Mouse (Mus musculus) T-helper 2 cell (primary cell): ENCODE data around the gene Atxn2l.

Experiments used
- in situ Hi-C: fragments of 300-600 bp; cut with MboI, MseI; formaldehyde crosslinking; loops from one replicate; pipeline ENCODE4 v1.15.1; 2025; ENCODE audit warnings: high pct_unique_total_duplicates

Gene Atxn2l

DNA sequence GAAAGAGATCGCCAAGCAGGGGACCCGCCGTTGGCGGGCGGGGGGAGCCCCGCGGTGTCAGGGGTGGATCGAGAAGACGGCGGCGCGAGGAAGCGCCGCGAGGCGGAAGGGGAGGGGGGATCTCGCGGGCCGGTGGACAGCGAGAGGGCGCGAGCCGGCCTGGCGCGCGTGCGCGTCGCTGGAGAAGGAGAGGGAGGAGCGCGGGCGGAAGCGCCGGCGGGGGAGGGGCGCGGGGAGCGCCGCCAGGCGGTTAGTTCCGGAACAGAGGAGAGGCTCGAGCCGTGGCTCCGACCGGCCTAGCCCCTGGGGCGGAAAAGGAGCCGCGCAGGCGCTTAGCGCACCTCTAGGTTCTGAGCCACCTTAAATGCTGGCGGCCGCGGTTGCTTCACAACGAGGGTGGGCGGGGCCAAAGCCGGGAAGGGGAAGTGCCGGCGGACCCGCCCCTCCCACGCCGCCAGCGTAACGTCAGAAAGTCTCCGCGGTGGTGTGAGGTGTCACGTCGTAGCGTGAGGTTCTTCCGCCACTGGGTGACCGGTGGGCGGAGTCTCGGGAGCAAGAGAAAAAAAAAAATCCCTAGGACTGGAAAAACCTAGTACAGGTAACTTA lies at the start of gene Atxn2l:
Atxn2l (minus strand) TSS at position 165 of the 606 bp plus-strand sequence.
- in situ Hi-C loops: no loop called here

GRCm38 (mm10) chr7:126545631-126546030 lies 42.4 kb upstream of the Atxn2l start:
- in situ Hi-C loops: no loop called here

GRCm38 (mm10) chr7:126541661-126542060 lies 38.4 kb upstream of the Atxn2l start:
- in situ Hi-C loops: no loop called here

GRCm38 (mm10) chr7:126537820-126538585 lies 34.8 kb upstream of the Atxn2l start:
- in situ Hi-C loops: no loop called here

- in situ Hi-C loops: no loop called here
Measured at GRCm38 (mm10) chr7:126536466-126536865, 33.2 kb upstream of the Atxn2l start.

GRCm38 (mm10) chr7:126535766-126536165 lies 32.5 kb upstream of the Atxn2l start:
- in situ Hi-C loops: no loop called here

- in situ Hi-C loops: no loop called here
Measured at GRCm38 (mm10) chr7:126533434-126533833, 30.2 kb upstream of the Atxn2l start.

DNA sequence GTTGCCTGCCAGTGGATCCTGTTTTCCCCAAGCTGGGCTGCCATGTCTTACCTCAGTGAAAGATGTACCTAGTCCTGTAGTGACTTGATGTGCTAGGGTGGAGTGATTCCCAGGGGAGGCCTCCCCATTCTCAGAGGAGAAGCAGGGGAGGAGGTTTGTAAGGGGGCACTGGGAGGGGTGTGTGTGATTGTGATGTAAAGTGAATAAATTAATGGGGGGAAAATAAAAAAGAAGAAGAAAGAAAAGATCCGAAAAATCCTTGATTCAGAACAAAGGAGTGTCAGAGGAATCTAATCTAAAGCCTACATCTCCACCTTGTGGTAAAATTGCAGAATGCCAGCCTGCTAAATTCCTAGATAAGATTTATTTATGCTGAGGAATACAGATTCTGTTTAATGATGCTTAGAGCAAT lies 24.9 kb upstream of the Atxn2l start:
- in situ Hi-C loops: loop anchor here (5.0 to 10.0 kb wide), 3 partner anchors 51 to 203 kb away; partner anchors contain the start of gene Sh2b1

DNA sequence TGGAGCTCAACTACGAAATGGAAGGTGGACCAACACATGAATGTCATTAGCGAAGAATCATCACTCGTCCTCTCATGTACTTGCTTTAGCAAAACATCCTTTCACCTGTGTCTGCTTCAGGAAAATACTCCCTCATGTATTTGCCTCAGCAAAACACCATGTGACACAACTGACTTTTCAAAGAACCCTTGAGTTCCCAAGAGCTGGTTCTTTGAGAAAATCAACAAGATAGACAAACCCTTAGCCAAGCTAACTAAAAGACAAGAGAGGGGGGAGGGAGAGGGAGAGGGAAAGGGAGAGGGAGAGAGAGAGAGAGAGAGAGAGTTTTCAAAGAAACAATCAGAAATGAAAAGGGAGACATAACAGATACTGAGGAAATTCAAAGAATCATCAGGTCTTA lies 20.1 kb upstream of the Atxn2l start:
- in situ Hi-C loops: loop anchor here (10.0 kb wide), 1 partner anchor 199 kb away; no protein-coding TSS in a partner anchor

- in situ Hi-C loops: no loop called here
Measured at GRCm38 (mm10) chr7:126519513-126519912, 16.3 kb upstream of the Atxn2l start.

DNA sequence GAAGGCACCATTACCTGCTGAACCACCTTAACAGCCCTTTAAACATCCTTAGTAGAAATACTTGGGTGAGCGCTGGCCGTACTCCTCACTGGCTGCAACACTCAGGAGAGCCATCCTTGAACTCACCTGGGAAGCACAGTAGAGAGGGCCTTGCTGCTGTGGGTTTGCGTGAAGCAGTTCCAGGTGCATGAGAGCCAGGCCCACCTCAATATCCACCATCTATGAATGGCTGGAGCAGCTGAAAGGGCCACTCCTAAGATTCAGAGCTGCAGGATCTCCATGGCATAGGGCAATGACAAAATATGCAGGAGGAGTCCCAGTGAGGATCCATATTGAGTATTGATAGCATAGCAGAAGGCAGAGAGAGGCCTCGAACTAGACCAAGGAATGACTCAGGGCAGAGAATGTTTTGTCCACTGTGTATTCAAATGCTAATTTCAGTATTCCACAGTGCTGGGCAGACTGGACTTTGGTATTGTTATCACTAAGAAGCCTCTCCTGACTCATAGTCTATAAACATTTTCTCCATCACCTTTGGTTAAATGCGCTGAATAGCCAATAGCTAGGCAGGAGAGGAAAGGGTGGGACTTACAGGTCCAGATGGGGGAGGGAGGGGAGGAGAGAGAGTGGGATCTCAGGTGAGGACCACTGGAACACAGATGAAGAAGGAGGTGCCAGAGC lies 15.2 kb upstream of the Atxn2l start:
- in situ Hi-C loops: no loop called here

DNA sequence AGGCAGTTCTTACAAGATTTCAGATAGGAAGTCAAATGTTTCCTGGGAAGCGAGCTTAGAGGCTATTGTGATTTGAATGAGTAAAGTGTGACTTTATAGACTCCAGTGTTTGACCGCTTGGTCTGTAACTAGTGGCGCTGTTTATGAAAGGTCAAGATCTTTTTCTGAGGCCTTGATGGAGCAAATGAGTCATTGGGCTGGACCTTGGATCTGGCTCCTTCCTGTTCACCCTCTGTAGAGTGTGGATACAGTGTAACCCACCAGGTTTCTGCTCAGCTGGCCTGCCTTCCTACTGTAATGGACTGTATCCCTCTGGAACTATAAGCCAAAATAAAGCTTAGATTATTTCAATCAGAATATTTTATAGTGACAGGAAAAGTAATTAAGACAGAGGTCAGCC lies 8.1 kb upstream of the Atxn2l start:
- in situ Hi-C loops: no loop called here

- in situ Hi-C loops: no loop called here
Measured at GRCm38 (mm10) chr7:126507126-126507778, 4.0 kb upstream of the Atxn2l start.

- in situ Hi-C loops: no loop called here
Measured at GRCm38 (mm10) chr7:126504913-126505312, 1.7 kb upstream of the Atxn2l start.

GRCm38 (mm10) chr7:126502751-126503150 lies 486 bp downstream of the Atxn2l start:
- in situ Hi-C loops: no loop called here

GRCm38 (mm10) chr7:126502023-126502741 lies 1.1 kb downstream of the Atxn2l start:
- in situ Hi-C loops: no loop called here

DNA sequence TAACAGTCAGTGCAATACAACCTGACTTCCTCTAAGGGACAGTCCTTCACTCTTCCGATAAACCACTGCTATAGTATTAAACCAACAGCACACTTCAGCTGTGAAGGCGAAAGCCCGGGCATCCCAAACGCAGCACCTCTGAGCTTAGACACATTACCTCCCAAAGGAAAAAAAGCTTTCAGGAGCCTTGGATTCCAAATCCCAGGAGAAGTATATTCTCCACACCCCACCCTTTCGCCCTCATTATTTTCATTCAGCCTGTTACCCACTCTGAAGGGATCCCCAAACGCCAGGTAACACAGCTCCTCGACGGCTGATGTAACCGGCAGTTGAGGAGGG lies 1.6 kb downstream of the Atxn2l start:
- in situ Hi-C loops: no loop called here

GRCm38 (mm10) chr7:126499416-126499815 lies 3.8 kb downstream of the Atxn2l start:
- in situ Hi-C loops: no loop called here

DNA sequence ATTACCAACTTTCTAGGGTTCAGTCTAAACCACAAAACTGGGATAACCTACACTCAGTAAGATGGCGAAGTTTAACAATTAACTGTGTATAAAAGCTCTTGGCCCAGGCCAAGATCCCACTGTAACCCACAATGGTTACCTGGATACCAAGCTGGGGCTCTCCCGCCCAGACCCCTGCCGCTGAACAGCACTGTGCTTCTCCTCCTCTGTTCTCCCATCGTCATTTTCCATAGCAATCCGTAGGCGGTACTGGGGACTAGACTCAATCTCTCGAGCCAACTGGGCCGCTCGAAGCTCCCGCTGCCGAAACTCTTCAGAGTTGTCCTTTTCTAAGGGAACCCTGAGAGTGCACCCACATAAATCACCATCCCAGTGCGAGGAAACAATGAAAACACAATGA lies 5.3 kb downstream of the Atxn2l start:
- in situ Hi-C loops: no loop called here

- in situ Hi-C loops: no loop called here
Measured at GRCm38 (mm10) chr7:126496475-126496874, 6.8 kb downstream of the Atxn2l start.

DNA sequence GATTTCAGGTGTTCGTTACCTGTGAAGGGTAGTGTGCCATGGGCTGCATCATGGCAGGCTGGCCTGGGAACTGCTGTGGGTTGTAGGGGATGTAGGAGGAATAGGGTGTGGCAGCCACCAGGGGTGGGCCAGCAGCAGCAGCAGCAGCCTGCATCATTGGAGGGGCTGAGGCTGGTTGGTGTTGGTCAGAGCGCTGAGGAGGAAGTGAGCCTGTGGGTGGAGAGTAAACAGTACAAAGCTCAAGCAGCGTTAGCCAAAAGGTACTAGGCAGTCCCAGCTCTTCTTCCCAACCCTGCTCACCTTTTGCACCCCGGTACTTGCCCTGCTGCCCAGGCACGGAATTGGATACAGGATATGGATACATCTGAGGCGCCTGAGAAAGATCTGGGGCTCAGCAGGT lies 9.1 kb downstream of the Atxn2l start:
- in situ Hi-C loops: no loop called here

DNA sequence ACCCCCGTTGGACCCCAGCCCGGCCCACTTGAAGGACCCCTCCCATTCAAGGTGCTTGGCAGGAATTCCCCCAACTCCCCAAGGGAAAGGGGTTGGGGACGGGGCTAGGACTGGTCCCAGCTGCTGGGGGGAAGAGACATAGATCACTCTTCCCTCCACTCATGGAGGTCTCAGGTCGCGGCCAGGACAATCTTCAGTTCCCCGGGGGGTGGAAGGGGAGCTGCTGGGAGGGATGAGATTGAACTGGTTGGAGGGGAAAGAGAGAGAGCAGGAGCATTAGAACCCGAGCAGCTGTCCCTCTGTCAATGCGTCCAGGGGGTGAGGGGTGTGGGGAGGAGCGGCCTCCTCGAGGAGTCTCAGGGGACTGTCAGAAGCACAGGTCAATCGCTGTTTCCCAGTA lies 11.3 kb downstream of the Atxn2l start:
- in situ Hi-C loops: no loop called here
